Mouse (Mus musculus): ENCODE results near the gene Ptrh1. TPM values are rescaled to one million over a fixed set of nuclear protein-coding genes. Genes with fewer than 3 reads are reported as not detected.
A peak's percentile ranks its signal among the peaks of the same experiment; 100 is the strongest.

The Ptrh1 gene
- polyA plus RNA-seq, 1 experiment from 2014 or later, result 5.9 TPM

DNA sequence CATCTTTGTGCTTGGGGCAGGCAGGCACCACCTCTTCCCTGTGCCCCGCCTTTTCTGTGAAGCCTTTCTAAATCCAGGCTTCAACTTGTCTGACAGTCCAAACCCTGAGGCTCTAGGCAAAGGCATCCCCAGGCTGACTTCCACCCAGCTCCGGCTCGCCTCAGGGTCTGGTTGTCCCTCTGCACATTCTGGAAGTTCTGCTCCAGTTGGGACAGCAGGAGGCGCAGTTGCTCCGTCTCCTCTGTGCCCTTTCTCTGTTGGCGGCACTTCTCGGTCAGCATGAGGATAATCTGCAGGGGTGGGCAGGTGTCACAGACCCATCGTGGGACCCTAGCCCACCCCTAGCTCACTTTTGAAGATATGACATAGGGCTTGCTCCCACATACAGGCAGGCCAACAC lies 3.5 kb downstream of the Ptrh1 start:
- H3K4me3 ChIP-seq, result no peak overlapping the region
- ATAC-seq (replicated peaks), result no peak
- H3K9me3 ChIP-seq, result no peaks in the 10 kb centered on the region
- no peak overlapping the region for H3K4me2 ChIP-seq
- 16% methylated on average over 8 of the region's 8 CpGs for WGBS
- no peak overlapping the region for H3K9ac ChIP-seq
- H3K4me1 ChIP-seq, result peaks cover 13% of the 10 kb centered on the region
- no peaks in the 10 kb centered on the region for H3K36me3 ChIP-seq (replicated peaks)
- H3K27ac ChIP-seq, result no peak overlapping the region
- no peaks in the 10 kb centered on the region for H3K27me3 ChIP-seq (replicated peaks)

DNA sequence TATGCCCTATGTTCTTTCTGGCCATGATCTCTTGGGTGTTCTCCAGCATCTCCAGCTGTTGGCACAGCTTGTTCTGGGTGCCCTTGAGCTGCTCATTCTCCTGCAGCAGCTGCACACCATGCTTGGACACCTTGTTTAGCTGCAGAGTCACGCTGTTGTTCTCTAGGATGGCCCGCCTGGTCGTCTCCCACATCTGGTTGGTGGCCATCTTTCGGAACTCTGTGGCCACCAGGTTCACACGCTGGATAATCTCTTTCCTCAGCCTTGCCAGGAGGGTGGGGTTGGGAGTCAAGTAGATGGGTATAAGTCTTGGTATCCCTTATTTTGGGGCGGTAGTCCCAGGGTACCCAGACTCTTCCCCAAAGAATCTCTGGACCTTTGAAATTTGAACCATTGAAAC lies 4.1 kb downstream of the Ptrh1 start:
- no peaks in the 10 kb centered on the region for H3K27me3 ChIP-seq (replicated peaks)
- no peak overlapping the region for H3K9ac ChIP-seq
- no peaks in the 10 kb centered on the region for H3K36me3 ChIP-seq (replicated peaks)
- H3K4me3 ChIP-seq, result no peak overlapping the region
- no peak overlapping the region for H3K27ac ChIP-seq
- H3K4me1 ChIP-seq, result peaks cover 15% of the 10 kb centered on the region
- H3K9me3 ChIP-seq, result no peaks in the 10 kb centered on the region
- H3K4me2 ChIP-seq, result no peak overlapping the region
- no peak for ATAC-seq (replicated peaks)
- WGBS, result 90% methylated on average over 6 of the region's 6 CpGs

DNA sequence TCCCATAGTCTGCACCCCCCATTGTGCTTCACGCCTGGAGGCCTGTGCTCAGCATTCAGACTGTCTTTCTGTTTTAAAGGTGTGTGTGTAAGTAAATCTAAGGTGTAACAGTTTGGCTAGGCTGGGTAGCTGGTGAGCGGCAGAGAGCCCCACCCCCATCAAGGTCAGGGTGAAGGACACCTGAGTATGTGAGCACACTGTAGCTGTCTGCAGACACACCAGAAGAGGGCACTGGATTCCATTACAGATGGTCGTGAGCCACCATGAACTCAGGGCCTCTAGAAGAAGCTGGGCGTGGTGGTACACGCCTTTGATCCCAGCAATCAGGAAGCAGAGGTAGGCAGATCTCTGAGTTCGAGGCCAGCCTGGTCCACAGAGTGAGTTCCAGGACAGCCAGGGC lies 6.1 kb downstream of the Ptrh1 start:
- H3K9ac ChIP-seq, result no peak overlapping the region
- 81% methylated on average over 6 of the region's 6 CpGs for WGBS
- H3K9me3 ChIP-seq, result no peaks in the 10 kb centered on the region
- no peaks in the 10 kb centered on the region for H3K36me3 ChIP-seq (replicated peaks)
- H3K4me3 ChIP-seq, result no peak overlapping the region
- no peak overlapping the region for H3K27ac ChIP-seq
- H3K4me2 ChIP-seq, result no peak overlapping the region
- ATAC-seq (replicated peaks), result no peak
- H3K27me3 ChIP-seq (replicated peaks), result no peaks in the 10 kb centered on the region
- peaks cover 2% of the 10 kb centered on the region; the same call in 1 of the 2 replicates for H3K4me1 ChIP-seq

DNA sequence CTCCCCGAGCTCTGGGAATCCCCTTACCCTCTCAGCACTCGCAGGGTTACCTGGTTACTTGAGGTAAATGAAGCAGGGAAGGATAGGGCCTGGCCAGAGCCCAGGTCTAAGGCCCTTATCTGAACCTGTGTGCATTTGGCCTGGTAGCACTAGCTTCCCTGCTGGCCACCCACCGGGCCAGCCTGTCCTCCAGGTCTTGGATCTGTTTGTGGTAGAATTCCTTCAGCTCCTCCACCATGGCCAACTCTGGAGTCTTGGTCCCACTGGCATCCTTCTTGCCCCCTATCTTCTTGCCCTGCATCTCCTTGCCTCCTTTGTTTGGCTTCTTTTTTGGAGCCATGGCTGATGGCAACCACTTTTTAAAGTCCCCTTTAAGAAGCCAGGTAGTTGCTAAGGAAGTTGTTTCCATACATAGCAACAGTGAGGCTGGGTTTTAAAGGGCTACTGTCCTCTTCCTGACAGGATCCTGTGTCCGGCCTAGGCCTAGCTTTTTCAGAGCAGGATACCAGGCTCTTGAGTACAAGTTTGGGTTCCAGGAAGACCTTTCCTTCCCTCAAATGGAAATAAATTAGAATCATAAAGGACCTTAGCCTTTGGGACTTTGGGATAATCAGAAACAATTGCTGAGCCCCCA lies 8.6 kb downstream of the Ptrh1 start, which contains the start of gene Cfap157:
Cfap157 (minus strand) TSS at position 381 of the 634 bp plus-strand sequence.
- WGBS, result 79% methylated on average over 4 of the region's 4 CpGs
- Histone ChIP-seq H3K27ac (no peak within 1 kb of the TSS), H3K9ac (no peak within 1 kb of the TSS)

DNA sequence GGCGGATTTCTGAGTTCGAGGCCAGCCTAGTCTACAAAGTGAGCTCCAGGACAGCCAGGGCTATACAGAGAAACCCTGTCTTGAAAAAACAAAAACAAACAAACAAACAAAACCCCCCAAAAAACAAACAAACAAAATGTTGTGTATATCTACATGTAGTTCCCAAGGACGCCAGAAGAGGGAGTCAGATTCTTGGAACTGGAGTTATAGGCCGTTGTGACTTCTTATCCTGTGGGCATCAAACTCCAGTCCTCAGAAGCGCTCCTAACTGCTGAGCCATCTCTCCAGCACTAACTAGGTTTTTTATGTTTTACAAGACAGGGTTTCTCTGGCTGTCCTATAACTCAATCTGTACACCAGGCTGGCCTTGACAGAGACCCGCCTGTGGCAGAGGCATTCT lies 11.6 kb downstream of the Ptrh1 start:
- Histone ChIP-seq H3K27ac (no peak overlapping the region), H3K4me3 (no peak overlapping the region), H3K4me2 (no peak overlapping the region), H3K4me1 (peaks cover 2% of the 10 kb centered on the region; the same call in 1 of the 2 replicates), H3K9ac (no peak overlapping the region), H3K36me3 (replicated peaks) (peaks cover 2% of the 10 kb centered on the region; the same call in 1 of the 2 replicates), H3K27me3 (replicated peaks) (no peaks in the 10 kb centered on the region), H3K9me3 (no peaks in the 10 kb centered on the region)
- no peak for ATAC-seq (replicated peaks)
- WGBS, result 65% methylated on average over 6 of the region's 6 CpGs

More for the DNA sequence above, 8.6 kb downstream of the Ptrh1 start, which contains the start of gene Cfap157:
- ATAC-seq (replicated peaks), result no peak
- no peaks in the 10 kb centered on the region for H3K9me3 ChIP-seq
- no peaks in the 10 kb centered on the region for H3K27me3 ChIP-seq (replicated peaks)
- H3K36me3 ChIP-seq (replicated peaks), result no peaks in the 10 kb centered on the region; the same call in 1 of the 2 replicates
- peaks cover 2% of the 10 kb centered on the region; the same call in 1 of the 2 replicates for H3K4me1 ChIP-seq
- H3K4me3 ChIP-seq, result no peak within 1 kb of the TSS
- peak within 1 kb of the TSS; percentile 24 for H3K4me2 ChIP-seq

DNA sequence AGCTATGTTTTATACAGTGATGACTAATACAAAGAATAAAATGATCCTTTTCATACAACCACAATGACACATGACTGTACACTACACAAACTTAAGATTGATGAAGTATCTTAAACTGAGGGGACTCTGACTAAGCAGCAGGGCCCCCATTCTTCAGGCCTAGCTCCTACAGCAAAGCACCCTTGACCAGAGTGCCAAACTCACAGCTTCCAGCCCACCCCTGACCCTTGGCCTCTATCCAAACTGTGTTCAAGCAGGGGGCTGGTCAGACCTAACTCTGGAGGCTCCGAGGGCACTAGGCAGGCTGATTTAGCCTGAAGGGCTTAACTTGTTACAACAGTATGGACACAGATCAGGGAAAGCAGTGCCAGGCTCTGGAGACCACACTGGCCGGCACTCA lies 13.0 kb downstream of the Ptrh1 start:
- Histone ChIP-seq H3K27me3 (replicated peaks) (no peaks in the 10 kb centered on the region), H3K4me2 (no peak overlapping the region), H3K27ac (no peak overlapping the region), H3K4me1 (peaks cover 2% of the 10 kb centered on the region; the same call in 1 of the 2 replicates), H3K4me3 (no peak overlapping the region), H3K9ac (no peak overlapping the region), H3K9me3 (no peaks in the 10 kb centered on the region), H3K36me3 (replicated peaks) (peaks cover 2% of the 10 kb centered on the region; the same call in 1 of the 2 replicates)
- ATAC-seq (replicated peaks), result no peak
- WGBS, result 66% methylated on average over 2 of the region's 2 CpGs

DNA sequence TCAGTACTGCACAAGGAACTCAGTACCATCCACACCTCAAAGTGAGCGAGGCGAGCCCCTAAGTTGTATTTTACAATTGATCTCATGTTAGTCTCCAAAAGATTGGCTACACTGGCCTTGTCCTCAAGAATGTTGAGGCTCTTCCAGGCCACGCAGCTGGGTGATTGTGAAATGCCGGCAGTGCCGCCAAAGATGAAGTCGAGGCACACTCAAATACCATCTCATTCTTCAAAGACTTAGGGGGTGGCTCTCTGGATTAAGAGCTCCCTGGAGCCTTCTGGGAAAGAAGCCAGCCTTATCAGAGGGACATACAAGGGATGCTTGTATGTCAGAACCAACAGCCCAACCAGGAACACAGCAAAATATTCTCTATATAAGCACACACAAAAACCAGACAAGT lies 15.7 kb downstream of the Ptrh1 start:
- H3K4me1 ChIP-seq, result no peaks in the 10 kb centered on the region
- no peak overlapping the region for H3K27ac ChIP-seq
- no peak overlapping the region for H3K4me2 ChIP-seq
- WGBS, result 60% methylated on average over 6 of the region's 6 CpGs
- H3K27me3 ChIP-seq (replicated peaks), result no peaks in the 10 kb centered on the region
- ATAC-seq (replicated peaks), result no peak
- H3K9ac ChIP-seq, result no peak overlapping the region
- H3K4me3 ChIP-seq, result no peak overlapping the region
- H3K36me3 ChIP-seq (replicated peaks), result peaks cover 27% of the 10 kb centered on the region; the same call in 1 of the 2 replicates
- H3K9me3 ChIP-seq, result no peaks in the 10 kb centered on the region

DNA sequence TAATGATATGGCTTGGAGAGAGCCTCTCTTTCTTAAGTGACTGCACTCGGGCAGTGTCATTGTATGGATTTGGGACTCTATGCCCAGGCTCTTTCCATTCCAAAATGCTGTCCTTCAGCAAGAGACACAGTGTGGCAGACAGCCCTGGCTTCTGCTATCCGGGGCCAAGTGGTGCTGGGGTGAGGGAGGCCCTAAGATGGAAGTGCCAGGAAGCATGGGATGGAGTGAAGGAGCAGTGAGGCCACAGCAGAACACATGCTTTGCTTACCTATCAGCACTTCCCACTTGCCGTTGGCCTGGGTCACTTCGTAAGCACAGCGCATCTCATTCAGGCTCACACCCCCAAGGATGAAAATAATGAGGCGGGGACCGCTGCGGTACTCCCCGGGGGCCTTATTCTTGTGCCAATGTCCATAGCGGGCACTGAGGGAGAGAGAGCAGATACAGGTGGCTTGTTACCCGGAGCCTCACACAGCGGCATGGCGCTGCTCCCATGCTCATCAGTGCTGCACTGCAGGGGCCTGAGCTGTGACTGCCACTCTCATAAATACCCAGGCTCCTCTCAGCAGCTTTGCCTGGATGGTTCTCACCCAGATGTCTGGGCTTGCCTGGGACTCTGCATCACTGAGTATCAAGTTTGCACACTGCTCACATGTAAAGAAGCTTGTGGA lies 20.3 kb downstream of the Ptrh1 start:
- WGBS, result 89% methylated on average over 13 of the region's 13 CpGs
- Histone ChIP-seq H3K9me3 (no peaks in the 10 kb centered on the region), H3K4me3 (no peak overlapping the region), H3K36me3 (replicated peaks) (peaks cover 55% of the 10 kb centered on the region), H3K4me2 (no peak overlapping the region), H3K4me1 (no peaks in the 10 kb centered on the region), H3K9ac (no peak overlapping the region), H3K27ac (no peak overlapping the region), H3K27me3 (replicated peaks) (no peaks in the 10 kb centered on the region)
- no peak for ATAC-seq (replicated peaks)

DNA sequence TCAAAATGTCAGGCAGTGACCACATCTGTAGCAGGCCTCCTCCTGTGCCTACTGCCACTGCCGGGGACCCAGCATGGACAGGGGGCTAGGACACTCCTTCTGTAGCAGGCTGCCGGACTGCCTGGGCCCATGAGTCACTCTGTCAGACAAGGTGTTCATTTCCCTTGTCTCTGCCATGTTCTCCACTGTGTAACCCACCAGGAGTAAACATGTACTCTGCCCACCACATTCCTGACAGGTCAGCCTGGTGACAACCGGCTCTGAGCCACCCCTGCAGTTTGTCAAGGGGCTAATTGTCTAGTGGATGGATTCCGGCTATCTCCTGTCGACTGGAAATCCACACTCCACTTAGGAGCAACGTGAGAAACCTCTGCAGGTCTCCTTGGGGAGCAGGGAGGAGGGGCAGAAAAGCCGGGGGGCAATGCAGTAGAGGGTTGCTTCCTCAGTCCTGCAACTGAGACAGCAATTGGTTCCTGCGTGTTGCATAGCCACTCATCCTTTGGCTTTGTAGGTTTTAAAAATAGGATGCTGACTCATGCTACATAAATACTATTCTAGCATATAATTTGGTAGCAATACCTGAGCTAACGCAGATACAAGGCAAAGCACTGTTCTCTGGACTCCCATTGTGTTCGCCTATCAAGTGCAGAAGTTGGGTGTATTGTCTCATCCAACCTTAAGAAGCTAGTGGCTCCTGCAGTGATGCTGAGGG lies 22.8 kb downstream of the Ptrh1 start:
- peaks cover 70% of the 10 kb centered on the region for H3K36me3 ChIP-seq (replicated peaks)
- no peaks in the 10 kb centered on the region for H3K27me3 ChIP-seq (replicated peaks)
- no peak overlapping the region for H3K4me3 ChIP-seq
- WGBS, result 80% methylated on average over 10 of the region's 10 CpGs
- ATAC-seq (replicated peaks), result no peak
- H3K4me2 ChIP-seq, result no peak overlapping the region
- no peaks in the 10 kb centered on the region for H3K9me3 ChIP-seq
- no peak overlapping the region for H3K27ac ChIP-seq
- H3K4me1 ChIP-seq, result no peaks in the 10 kb centered on the region
- no peak overlapping the region for H3K9ac ChIP-seq

DNA sequence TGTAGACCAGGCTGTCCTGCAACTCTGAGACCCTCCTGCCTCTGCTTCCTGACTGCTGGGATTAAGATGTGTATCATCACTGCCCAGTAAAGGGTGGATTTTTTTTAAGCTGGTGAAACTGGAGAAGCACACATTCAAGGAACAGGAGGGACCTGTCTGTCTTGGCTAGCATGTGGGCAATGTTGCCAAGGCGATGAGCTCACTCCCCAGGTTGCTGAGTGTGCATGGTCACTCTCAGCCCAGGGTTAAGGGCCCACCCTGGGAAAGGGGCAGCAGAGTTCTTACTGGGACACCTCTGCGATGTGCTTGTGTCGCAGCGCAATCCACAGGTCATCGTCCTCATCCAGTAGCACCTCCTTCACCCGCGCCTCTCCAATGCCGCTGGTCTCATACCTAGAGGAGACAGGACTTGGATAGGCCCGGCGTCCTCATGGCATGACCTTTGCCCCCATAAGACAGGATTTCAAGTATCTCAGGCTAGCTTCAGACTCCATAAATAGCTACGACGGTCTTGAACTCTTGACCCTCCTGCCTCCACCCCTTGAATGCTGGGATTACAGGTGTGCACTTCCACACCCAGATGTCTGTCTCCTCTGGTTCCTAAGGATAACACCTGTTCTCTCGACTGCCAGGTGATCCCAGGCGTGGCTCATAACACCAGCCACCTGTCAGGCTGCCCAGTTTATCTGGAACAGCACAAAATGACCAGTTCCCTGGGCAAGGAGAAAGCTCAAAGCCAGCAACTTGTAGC lies 33.4 kb downstream of the Ptrh1 start:
- Histone ChIP-seq H3K9ac (no peak overlapping the region), H3K27ac (no peak overlapping the region), H3K9me3 (no peaks in the 10 kb centered on the region), H3K4me2 (no peak overlapping the region), H3K4me3 (no peak overlapping the region), H3K4me1 (no peaks in the 10 kb centered on the region), H3K27me3 (replicated peaks) (no peaks in the 10 kb centered on the region), H3K36me3 (replicated peaks) (peaks cover 68% of the 10 kb centered on the region)
- WGBS, result 93% methylated on average over 14 of the region's 14 CpGs
- ATAC-seq (replicated peaks), result no peak

DNA sequence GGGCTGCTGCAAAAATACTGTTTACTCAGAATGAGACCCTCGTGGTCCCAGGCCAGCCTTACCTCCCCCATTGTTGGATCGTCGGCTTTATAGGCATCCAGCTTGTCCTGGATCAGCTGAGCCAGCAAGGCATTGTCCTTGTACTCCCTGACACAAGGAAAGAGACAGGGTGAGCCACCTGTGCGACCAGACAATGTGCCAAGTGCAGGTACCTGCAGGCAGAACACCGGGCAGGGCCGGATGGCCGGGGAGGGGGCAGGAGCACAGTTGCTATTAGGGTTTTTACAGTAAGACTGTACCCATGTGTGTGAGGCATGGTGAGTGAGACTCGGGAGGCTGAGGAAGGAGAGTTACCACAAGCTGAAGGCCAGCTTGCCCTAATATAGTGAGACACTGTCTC lies 36.4 kb downstream of the Ptrh1 start:
- no peaks in the 10 kb centered on the region for H3K9me3 ChIP-seq
- ATAC-seq (replicated peaks), result no peak
- WGBS, result 88% methylated on average over 8 of the region's 8 CpGs
- no peaks in the 10 kb centered on the region for H3K4me1 ChIP-seq
- H3K27ac ChIP-seq, result no peak overlapping the region
- no peak overlapping the region for H3K9ac ChIP-seq
- no peak overlapping the region for H3K4me3 ChIP-seq
- no peak overlapping the region for H3K4me2 ChIP-seq
- H3K36me3 ChIP-seq (replicated peaks), result peaks cover 57% of the 10 kb centered on the region
- H3K27me3 ChIP-seq (replicated peaks), result no peaks in the 10 kb centered on the region

DNA sequence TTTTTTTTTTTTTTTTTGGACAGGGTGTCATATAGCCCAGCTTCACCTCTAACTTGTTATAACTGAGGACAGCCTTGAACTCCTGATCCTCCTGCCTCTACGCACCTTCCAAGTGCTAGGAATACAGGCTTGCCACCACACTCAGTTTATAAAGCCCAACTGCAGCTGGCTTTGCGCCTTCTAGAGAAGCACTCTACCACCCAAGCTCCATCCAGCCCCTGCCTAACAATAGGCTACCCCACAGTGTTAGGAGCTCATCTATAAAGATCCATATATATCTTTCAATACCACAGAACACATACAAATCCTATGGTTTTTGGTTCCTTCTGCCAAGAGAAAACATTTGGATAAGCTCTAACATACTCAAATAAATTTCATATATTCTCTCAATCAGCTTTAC lies 40.9 kb downstream of the Ptrh1 start:
- no peaks in the 10 kb centered on the region for H3K27me3 ChIP-seq (replicated peaks)
- H3K36me3 ChIP-seq (replicated peaks), result peaks cover 46% of the 10 kb centered on the region
- WGBS, result 79% methylated on average over 2 of the region's 2 CpGs
- H3K27ac ChIP-seq, result no peak overlapping the region
- H3K4me3 ChIP-seq, result no peak overlapping the region
- H3K9me3 ChIP-seq, result no peaks in the 10 kb centered on the region
- H3K4me2 ChIP-seq, result no peak overlapping the region
- ATAC-seq (replicated peaks), result no peak
- H3K4me1 ChIP-seq, result no peaks in the 10 kb centered on the region
- H3K9ac ChIP-seq, result no peak overlapping the region
